Mouse (Mus musculus): Measurements from ENCODE around the gene Cdc42se2. TPM values are rescaled to one million over a fixed set of nuclear protein-coding genes. Genes with fewer than 3 reads are reported as not detected.

Gene Cdc42se2
- total RNA-seq (2021), result 10 to 100 TPM; 13.8 to 14.3 TPM
- long read RNA-seq, experiment 1, transcript Cdc42se2-201 (6 exons, 3,069 nt), result major isoform, 8 of 11 reads
- long read RNA-seq, experiment 1, partial matches to known transcripts, result 0 of 11 reads
- long read RNA-seq, experiment 1, other reads (novel, unspliced or antisense), result 3 of 11 reads
- long read RNA-seq, experiment 2, transcript Cdc42se2-201 (6 exons, 3,069 nt), result major isoform, 20 of 30 reads
- long read RNA-seq, experiment 2, partial matches to known transcripts, result 1 of 30 reads
- long read RNA-seq, experiment 2, other reads (novel, unspliced or antisense), result 9 of 30 reads

- peak; percentile 95 for DNase-seq
Measured at GRCm38 (mm10) chr11:54787488-54788474, at the start of gene Cdc42se2. TSS of gene Cdc42se2 (minus strand) at chr11:54787675.

GRCm38 (mm10) chr11:54836106-54836505 is 48.6 kb upstream of the Cdc42se2 start:
- peak; percentile 63 for DNase-seq

GRCm38 (mm10) chr11:54834596-54834995 is 47.1 kb upstream of the Cdc42se2 start:
- DNase-seq, result no peak

GRCm38 (mm10) chr11:54833833-54834232 is 46.4 kb upstream of the Cdc42se2 start:
- DNase-seq, result no peak

- DNase-seq, result no peak
Measured at GRCm38 (mm10) chr11:54826819-54827218, 39.3 kb upstream of the Cdc42se2 start.

GRCm38 (mm10) chr11:54825774-54826173 is 38.3 kb upstream of the Cdc42se2 start:
- DNase-seq, result no peak

- DNase-seq, result no peak
Measured at GRCm38 (mm10) chr11:54823467-54823866, 36.0 kb upstream of the Cdc42se2 start.

- no peak for DNase-seq
Measured at GRCm38 (mm10) chr11:54819489-54819888, 32.0 kb upstream of the Cdc42se2 start.

- DNase-seq, result no peak
Measured at GRCm38 (mm10) chr11:54817449-54817848, 30.0 kb upstream of the Cdc42se2 start.

GRCm38 (mm10) chr11:54815659-54816058 is 28.2 kb upstream of the Cdc42se2 start:
- no peak for DNase-seq

GRCm38 (mm10) chr11:54812812-54813516 is 25.5 kb upstream of the Cdc42se2 start:
- DNase-seq, result no peak

- no peak for DNase-seq
Measured at GRCm38 (mm10) chr11:54812314-54812713, 24.8 kb upstream of the Cdc42se2 start.

GRCm38 (mm10) chr11:54811054-54811453 is 23.6 kb upstream of the Cdc42se2 start:
- no peak for DNase-seq

GRCm38 (mm10) chr11:54809582-54809981 is 22.1 kb upstream of the Cdc42se2 start:
- DNase-seq, result no peak

GRCm38 (mm10) chr11:54808177-54808576 is 20.7 kb upstream of the Cdc42se2 start:
- no peak for DNase-seq

GRCm38 (mm10) chr11:54807669-54808068 is 20.2 kb upstream of the Cdc42se2 start:
- DNase-seq, result no peak

GRCm38 (mm10) chr11:54806891-54807290 is 19.4 kb upstream of the Cdc42se2 start:
- no peak for DNase-seq

- DNase-seq, result peak; percentile 67
Measured at GRCm38 (mm10) chr11:54805196-54805595, 17.7 kb upstream of the Cdc42se2 start.

- DNase-seq, result no peak
Measured at GRCm38 (mm10) chr11:54802621-54803020, 15.1 kb upstream of the Cdc42se2 start.

- DNase-seq, result peak; percentile 51
Measured at GRCm38 (mm10) chr11:54801791-54802558, 14.5 kb upstream of the Cdc42se2 start.

- no peak for DNase-seq
Measured at GRCm38 (mm10) chr11:54796551-54796950, 9.1 kb upstream of the Cdc42se2 start.

- no peak for DNase-seq
Measured at GRCm38 (mm10) chr11:54794678-54795077, 7.2 kb upstream of the Cdc42se2 start.

Measured in gastrocnemius, postnatal 25 days (tissue).